Mouse (Mus musculus): ENCODE measurements around the gene Mgat2.

DNA sequence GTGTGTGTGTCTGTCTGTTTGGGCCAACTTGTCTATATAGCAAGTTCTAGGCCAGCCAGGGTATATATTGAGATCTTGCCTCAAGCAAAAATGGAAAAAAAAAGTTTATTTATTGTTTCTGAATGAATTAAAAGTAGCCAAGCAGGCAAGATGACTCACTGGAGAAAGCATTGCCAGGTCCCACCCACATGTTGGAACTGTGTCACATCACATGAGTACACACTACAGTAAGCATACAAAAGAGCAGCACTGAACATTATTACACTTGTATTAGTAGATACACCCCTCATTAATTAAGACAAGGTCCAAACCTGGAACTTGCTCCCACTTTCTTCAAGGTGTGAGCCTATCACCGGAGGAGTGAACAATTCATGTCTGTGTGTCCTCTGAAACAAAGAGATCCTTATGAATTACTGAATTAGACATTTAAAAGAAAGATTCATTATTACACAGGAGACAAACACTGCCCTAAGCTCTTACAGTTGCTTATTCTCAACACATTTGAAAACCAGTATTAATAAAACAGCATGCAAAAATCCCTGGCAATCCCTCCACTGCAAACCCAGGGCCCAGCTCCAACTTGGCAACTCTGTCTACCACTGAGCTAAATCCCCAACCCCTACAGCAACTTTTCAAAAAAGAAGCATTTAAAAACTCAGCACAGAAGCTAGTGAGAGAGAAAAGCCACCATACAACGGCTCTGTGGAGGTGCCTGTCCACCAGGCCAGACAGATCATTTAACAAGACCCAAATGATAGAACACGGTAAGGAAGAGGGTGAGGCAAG is 31.2 kb downstream of the Mgat2 start:
- no peak for TF ChIP-seq POLR2A (IDR thresholded peaks at IDR 0.05; ENCODE audit: insufficient read depth, low read length)
- TF ChIP-seq CTCF (IDR thresholded peaks at IDR 0.05; ENCODE audit: low read depth, low read length) = no peak
- TF ChIP-seq EP300 (IDR thresholded peaks at IDR 0.05; ENCODE audit: insufficient read depth, low read depth, low read length) = no peak
